Mouse (Mus musculus): ENCODE data around the gene Pi4kb. TPM values are rescaled to one million over a fixed set of nuclear protein-coding genes. Genes with fewer than 3 reads are reported as not detected.

The Pi4kb gene
- total RNA-seq, 2 experiments from 2014 or later: 20.2 to 23.8 TPM

DNA sequence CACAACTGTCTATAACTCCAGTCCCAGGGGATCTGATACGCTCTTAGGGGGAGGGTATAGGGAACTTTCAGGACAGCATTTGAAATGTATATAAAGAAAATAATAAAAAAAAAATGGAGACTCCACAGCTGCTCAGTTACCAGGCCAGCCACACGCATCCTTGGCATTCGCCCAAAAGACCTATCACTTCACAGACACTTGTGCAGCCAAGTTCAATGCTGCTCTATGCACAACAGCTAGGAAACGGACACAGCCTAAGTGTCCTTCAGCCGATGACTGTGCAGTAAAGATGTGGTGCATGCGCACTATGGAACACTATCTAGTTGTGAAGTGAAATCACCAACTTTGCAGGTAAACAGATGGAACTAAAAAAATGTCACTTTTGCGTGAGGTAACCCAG, 81.7 kb downstream of the Pi4kb start:
- no peak for DNase-seq

Small RNAs within 50 kb of the gene (microRNA-seq; reads per million reads assigned to microRNA genes)
- gene Mir7013 (ENCODE audit: borderline replicate concordance in 2 of 2): 0.74 to 0.79 reads per million in 2 experiments

Other genes with a start within 250 kb of the Pi4kb start
- not detected for gene Cgn, start 188.2 kb upstream of the Pi4kb start, total RNA-seq (2021)
- 10 to 100 TPM; 13.3 to 13.4 TPM for gene Pogz, start 137.2 kb upstream of the Pi4kb start, total RNA-seq (2021)
- gene Psmb4, start 87.8 kb upstream of the Pi4kb start, total RNA-seq (2021): 100 to 1,000 TPM; 172 to 192 TPM
- 10 to 100 TPM; 10.7 to 15.2 TPM for gene Selenbp1, start 41.7 kb upstream of the Pi4kb start, total RNA-seq (2021)
- 1 to 10 TPM; 3.3 to 6.6 TPM for gene Rfx5, start 20.7 kb upstream of the Pi4kb start, total RNA-seq (2021)
- 1 to 10 TPM; 8.4 to 8.9 TPM for gene Zfp687, start 40.7 kb downstream of the Pi4kb start, total RNA-seq (2021)
- gene Psmd4, start 67.9 kb downstream of the Pi4kb start, total RNA-seq (2021): 100 to 1,000 TPM; 163 to 181 TPM
- 10 to 100 TPM; 16.3 to 19.4 TPM for gene Pip5k1a, start 132.2 kb downstream of the Pi4kb start, total RNA-seq (2021)
- 10 to 100 TPM; 36.0 to 40.4 TPM for gene Vps72, start 136.3 kb downstream of the Pi4kb start, total RNA-seq (2021)
- gene Tmod4, start 149.7 kb downstream of the Pi4kb start, total RNA-seq (2021): 100 to 1,000 TPM; 481 to 623 TPM
- 10 to 100 TPM; 26.6 to 34.1 TPM for gene Scnm1, start 159.3 kb downstream of the Pi4kb start, total RNA-seq (2021)
- 1 to 10 TPM; 6.4 to 7.0 TPM for gene Lysmd1, start 159.4 kb downstream of the Pi4kb start, total RNA-seq (2021)
- under 1 TPM; 0.48 to 0.97 TPM for gene Tnfaip8l2, start 167.6 kb downstream of the Pi4kb start, total RNA-seq (2021)
- 100 to 1,000 TPM in 1 of 2 experiments, 10 to 100 TPM in 1; 98.2 to 101 TPM for gene Sema6c, start 185.7 kb downstream of the Pi4kb start, total RNA-seq (2021)
- 1 to 10 TPM; 8.2 to 8.3 TPM for gene Gabpb2, start 243.2 kb downstream of the Pi4kb start, total RNA-seq (2021)